Mouse (Mus musculus) midbrain, embryonic 16.5 days (tissue): Measurements from ENCODE around the gene Ptges2. TPM values are rescaled to one million over a fixed set of nuclear protein-coding genes. Genes with fewer than 3 reads are reported as not detected.

Source experiments
- ATAC-seq: fragments of 200-750 bp; cut with Nextera tagmentation; 2 replicates; pipeline ENCODE4 v1.8.0; 2017; ENCODE audit warnings: moderate TSS enrichment
- H3K27ac ChIP-seq: fragments of 300-500 bp; sonication (generic); 2 replicates; pipeline ENCODE4 v1.5.1; 2014; ENCODE audit warnings: mild to moderate bottlenecking, low read length, mixed read lengths
- H3K27me3 ChIP-seq: fragments of 300-500 bp; sonication (generic); 2 replicates; pipeline ENCODE4 v1.6.1; 2014; ENCODE audit warnings: low read depth, low read length, mixed read lengths; ENCODE audit not compliant: control insufficient read depth, insufficient read depth
- H3K36me3 ChIP-seq: fragments of 300-500 bp; sonication (generic); 2 replicates; pipeline ENCODE4 v1.6.1; 2014; ENCODE audit warnings: mild to moderate bottlenecking, low read length, moderate library complexity, mixed read lengths; ENCODE audit not compliant: control insufficient read depth, insufficient read depth
- H3K4me1 ChIP-seq: fragments of 300-500 bp; sonication (generic); 2 replicates; pipeline ENCODE4 v1.6.1; 2014; ENCODE audit warnings: mild to moderate bottlenecking, low read length, mixed read lengths; ENCODE audit not compliant: control insufficient read depth, insufficient read depth
- H3K4me2 ChIP-seq: fragments of 300-500 bp; sonication (generic); 2 replicates; pipeline ENCODE4 v1.6.1; 2014; ENCODE audit warnings: mild to moderate bottlenecking, low read length, mixed read lengths
- H3K4me3 ChIP-seq: fragments of 300-500 bp; sonication (generic); 2 replicates; pipeline ENCODE4 v1.5.1; 2014; ENCODE audit warnings: low read depth, mild to moderate bottlenecking, low read length, moderate library complexity, mixed read lengths
- H3K9ac ChIP-seq: fragments of 300-500 bp; sonication (generic); 2 replicates; pipeline ENCODE4 v1.6.1; 2014; ENCODE audit warnings: low read depth, low read length, mixed read lengths
- H3K9me3 ChIP-seq: fragments of 300-500 bp; sonication (generic); replicated peaks from 2 replicates; pipeline ENCODE4 v1.6.1; 2014; ENCODE audit warnings: mild to moderate bottlenecking, low read length, mixed read lengths; ENCODE audit not compliant: control insufficient read depth, poor library complexity, severe bottlenecking
- WGBS: fragments of 180-500 bp; shearing (Covaris S2); extraction: QIAGEN DNeasy Blood & Tissue Kit; methylation state at CpG from one replicate; pipeline ENCODE4 v1.1.7; 2014; 5-methylcytosine and 5-hydroxymethylcytosine counted together
- polyA plus RNA-seq: library from polyadenylated mRNA; unstranded; fragments of >200 nt; fragmentation: Nextera tagmentation; extraction: Ambion mirVana; gene quantifications from 2 replicates; pipeline ENCODE4 v1.2.1, GENCODE M21; 2015

Ptges2 gene
- polyA plus RNA-seq, 1 experiment from 2014 or later, result 51.4 TPM

DNA sequence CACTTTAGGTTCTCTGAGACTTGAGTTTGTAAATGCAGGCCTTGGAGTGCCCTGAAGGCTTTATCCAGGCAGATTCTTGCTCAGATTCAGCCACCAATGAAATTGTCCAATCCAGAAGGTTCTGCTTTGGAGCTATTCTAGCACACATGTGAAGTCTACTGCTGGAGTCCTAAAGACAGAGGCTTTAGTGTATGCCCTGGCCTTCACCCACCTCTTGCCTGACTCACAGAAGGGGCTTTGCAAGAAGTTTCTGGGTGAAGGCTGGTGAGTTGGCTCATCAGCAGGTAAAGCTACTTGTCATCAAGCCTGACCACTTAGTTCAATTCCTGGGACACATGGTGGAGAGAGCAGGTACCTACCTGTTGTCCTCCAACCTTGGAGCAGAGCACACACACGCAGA lies 30.4 kb downstream of the Ptges2 start:
- H3K27ac ChIP-seq, result no peak overlapping the region
- peaks cover 57% of the 10 kb centered on the region for H3K4me1 ChIP-seq
- no peaks in the 10 kb centered on the region for H3K36me3 ChIP-seq
- no peak for ATAC-seq
- no peak overlapping the region for H3K4me3 ChIP-seq
- 96% methylated on average over 1 of the region's 1 CpGs for WGBS
- H3K9me3 ChIP-seq, result no peaks in the 10 kb centered on the region
- no peak overlapping the region for H3K9ac ChIP-seq
- H3K27me3 ChIP-seq, result no peaks in the 10 kb centered on the region
- H3K4me2 ChIP-seq, result no peak overlapping the region

DNA sequence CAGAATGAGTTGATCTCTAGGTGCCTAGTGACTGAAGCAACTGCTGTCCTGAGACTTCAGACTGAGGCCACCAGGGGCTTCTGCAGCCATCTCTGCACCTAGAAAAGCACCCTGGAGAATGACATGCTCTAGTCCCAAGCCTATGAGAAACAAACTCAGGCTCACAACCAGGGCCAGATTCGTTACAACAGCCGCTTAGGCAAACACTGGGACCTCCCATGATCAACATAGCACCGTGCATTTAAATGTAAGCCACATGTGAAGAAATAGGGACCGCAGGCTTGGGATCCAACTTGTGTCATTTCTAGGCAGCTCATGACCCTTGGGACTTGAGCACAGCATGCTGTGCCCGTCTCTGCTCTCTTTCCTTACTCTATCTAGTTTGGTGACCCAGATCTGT lies 32.0 kb downstream of the Ptges2 start:
- Histone ChIP-seq H3K4me2 (peak overlapping the region; percentile 81), H3K27ac (peak overlapping the region; percentile 78), H3K9me3 (no peaks in the 10 kb centered on the region), H3K9ac (peak overlapping the region; percentile 67; the same call in 1 of the 2 replicates), H3K27me3 (no peaks in the 10 kb centered on the region), H3K4me1 (peaks cover 63% of the 10 kb centered on the region), H3K36me3 (no peaks in the 10 kb centered on the region), H3K4me3 (peak overlapping the region; percentile 44)
- ATAC-seq, result no peak
- WGBS, result 80% methylated on average over 5 of the region's 5 CpGs

DNA sequence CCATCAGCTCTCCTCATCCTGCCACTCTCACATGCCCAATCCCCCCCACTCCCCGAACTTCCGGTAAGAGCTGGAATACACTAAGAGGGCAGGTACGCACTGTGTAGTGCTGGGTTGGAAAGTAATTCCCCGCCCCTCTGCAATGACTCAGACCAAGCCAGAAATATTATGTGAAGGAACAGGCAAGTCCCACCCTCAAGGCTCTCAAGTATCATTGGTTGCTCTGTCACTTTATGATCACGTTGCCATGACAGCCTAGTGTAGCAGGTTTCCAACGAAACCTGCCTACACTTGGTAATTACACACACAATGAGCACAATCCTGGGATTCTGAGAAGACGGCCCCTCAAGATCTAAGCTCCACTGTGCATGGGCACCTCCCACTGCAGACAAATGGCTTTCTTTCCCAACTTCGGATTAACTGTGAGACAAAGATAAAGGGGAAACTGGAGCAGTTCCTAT lies 32.6 kb downstream of the Ptges2 start:
- Histone ChIP-seq H3K27me3 (no peaks in the 10 kb centered on the region), H3K9me3 (no peaks in the 10 kb centered on the region), H3K4me2 (peak overlapping the region; percentile 81), H3K36me3 (no peaks in the 10 kb centered on the region), H3K4me1 (peaks cover 58% of the 10 kb centered on the region), H3K27ac (peak overlapping the region; percentile 78), H3K9ac (peak overlapping the region; percentile 67), H3K4me3 (peak overlapping the region; percentile 44)
- peak; percentile 78 for ATAC-seq
- 29% methylated on average over 8 of the region's 8 CpGs for WGBS

- 72% methylated on average over 4 of the region's 4 CpGs for WGBS
- peak overlapping the region; percentile 78 for H3K27ac ChIP-seq
- peak overlapping the region; percentile 67 for H3K9ac ChIP-seq
- H3K4me1 ChIP-seq, result peaks cover 48% of the 10 kb centered on the region
- ATAC-seq, result no peak
- H3K27me3 ChIP-seq, result no peaks in the 10 kb centered on the region
- peak overlapping the region; percentile 81 for H3K4me2 ChIP-seq
- no peaks in the 10 kb centered on the region for H3K9me3 ChIP-seq
- H3K36me3 ChIP-seq, result no peaks in the 10 kb centered on the region
- H3K4me3 ChIP-seq, result peak overlapping the region; percentile 44
Measured at GRCm38 (mm10) chr2:32429215-32429891, 33.7 kb downstream of the Ptges2 start.

DNA sequence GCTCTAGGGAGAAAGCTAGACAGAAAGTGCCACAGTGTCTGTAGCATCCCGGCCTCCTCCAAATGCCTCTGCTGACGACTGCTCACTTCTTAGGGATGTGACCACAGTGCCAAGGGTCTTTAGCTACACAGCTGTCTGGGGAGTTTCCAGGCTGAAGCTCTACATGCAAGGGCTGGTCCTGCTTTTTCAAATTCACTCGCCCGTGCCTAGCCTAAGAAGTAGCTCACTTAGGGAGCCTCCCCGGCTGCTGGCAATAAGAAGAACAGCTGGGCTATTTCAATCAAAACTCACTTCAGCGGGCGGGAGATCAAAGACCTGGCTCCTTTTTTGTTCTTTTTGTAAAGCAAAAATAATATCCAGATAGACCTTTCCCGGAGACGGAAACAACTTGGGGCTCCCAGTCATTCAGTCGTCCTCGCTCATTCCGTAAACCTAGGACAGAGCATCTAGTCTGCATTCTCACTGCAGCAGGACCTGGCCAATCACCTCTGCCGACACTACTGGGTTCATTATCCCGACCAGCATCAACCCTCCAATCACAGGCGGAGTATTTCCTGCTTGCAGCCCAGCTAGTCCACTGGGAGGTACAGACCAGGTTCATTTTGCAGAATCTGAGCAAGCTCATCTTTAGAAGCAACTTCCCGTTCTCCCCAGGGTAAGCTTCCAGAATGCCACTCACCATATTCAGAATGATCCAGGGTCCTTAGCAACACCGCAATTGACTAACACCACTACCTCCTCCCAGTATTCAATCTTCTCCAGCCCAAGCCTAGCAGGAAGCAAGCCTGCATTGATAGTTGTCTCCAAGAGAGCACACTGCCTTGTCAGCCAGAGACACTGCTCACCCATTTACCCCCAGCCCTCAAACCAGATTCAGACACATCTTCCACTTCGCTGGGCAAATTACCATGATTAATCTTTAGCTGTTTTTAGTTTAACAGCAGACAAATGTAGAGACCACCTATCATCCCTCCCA lies 35.3 kb downstream of the Ptges2 start:
- peak overlapping the region; percentile 44 for H3K4me3 ChIP-seq
- peak overlapping the region; percentile 81 for H3K4me2 ChIP-seq
- peaks cover 42% of the 10 kb centered on the region for H3K4me1 ChIP-seq
- H3K36me3 ChIP-seq, result no peaks in the 10 kb centered on the region
- whole genome bisulfite sequencing, result 4% methylated on average over 18 of the region's 18 CpGs
- H3K27me3 ChIP-seq, result no peaks in the 10 kb centered on the region
- H3K9me3 ChIP-seq, result no peaks in the 10 kb centered on the region
- peak overlapping the region; percentile 89 for H3K27ac ChIP-seq
- ATAC-seq, result peak; percentile 96
- H3K9ac ChIP-seq, result peak overlapping the region; percentile 75

- no peaks in the 10 kb centered on the region for H3K27me3 ChIP-seq
- peak; percentile 17; the same call in 1 of the 2 replicates for ATAC-seq
- no peak overlapping the region for H3K4me2 ChIP-seq
- H3K4me3 ChIP-seq, result no peak overlapping the region
- H3K27ac ChIP-seq, result peak overlapping the region; percentile 55
- peaks cover 7% of the 10 kb centered on the region for H3K4me1 ChIP-seq
- no peaks in the 10 kb centered on the region for H3K36me3 ChIP-seq
- no peak overlapping the region for H3K9ac ChIP-seq
- H3K9me3 ChIP-seq, result no peaks in the 10 kb centered on the region
- 59% methylated on average over 3 of the region's 3 CpGs for WGBS
Measured at GRCm38 (mm10) chr2:32436686-32437372, 41.1 kb downstream of the Ptges2 start.

- no peaks in the 10 kb centered on the region for H3K27me3 ChIP-seq
- H3K27ac ChIP-seq, result peak overlapping the region; percentile 55
- H3K9ac ChIP-seq, result no peak overlapping the region
- WGBS, result 60% methylated on average over 2 of the region's 2 CpGs
- peaks cover 5% of the 10 kb centered on the region; the same call in 1 of the 2 replicates for H3K4me1 ChIP-seq
- H3K9me3 ChIP-seq, result no peaks in the 10 kb centered on the region
- H3K36me3 ChIP-seq, result no peaks in the 10 kb centered on the region
- H3K4me2 ChIP-seq, result no peak overlapping the region
- no peak overlapping the region for H3K4me3 ChIP-seq
- no peak for ATAC-seq
Measured at GRCm38 (mm10) chr2:32437612-32438166, 42.0 kb downstream of the Ptges2 start.

- H3K4me1 ChIP-seq, result peaks cover 5% of the 10 kb centered on the region; the same call in 1 of the 2 replicates
- no peak overlapping the region for H3K9ac ChIP-seq
- ATAC-seq, result no peak
- no peaks in the 10 kb centered on the region for H3K27me3 ChIP-seq
- H3K36me3 ChIP-seq, result no peaks in the 10 kb centered on the region
- H3K4me2 ChIP-seq, result no peak overlapping the region
- WGBS, result 79% methylated on average over 3 of the region's 3 CpGs
- H3K27ac ChIP-seq, result no peak overlapping the region
- no peaks in the 10 kb centered on the region for H3K9me3 ChIP-seq
- no peak overlapping the region for H3K4me3 ChIP-seq
Measured at GRCm38 (mm10) chr2:32438733-32439132, 43.0 kb downstream of the Ptges2 start.
